Mouse (Mus musculus) MEL-GATA-1-ER (cell line): Measurements from ENCODE around the gene Caprin1.

Source experiments
- DNase-seq: peaks from one replicate; pipeline ENCODE4 v3.0.0-alpha.2; 2012; ENCODE audit warnings: low read depth; ENCODE audit errors: extremely low read depth

Caprin1 gene

DNA sequence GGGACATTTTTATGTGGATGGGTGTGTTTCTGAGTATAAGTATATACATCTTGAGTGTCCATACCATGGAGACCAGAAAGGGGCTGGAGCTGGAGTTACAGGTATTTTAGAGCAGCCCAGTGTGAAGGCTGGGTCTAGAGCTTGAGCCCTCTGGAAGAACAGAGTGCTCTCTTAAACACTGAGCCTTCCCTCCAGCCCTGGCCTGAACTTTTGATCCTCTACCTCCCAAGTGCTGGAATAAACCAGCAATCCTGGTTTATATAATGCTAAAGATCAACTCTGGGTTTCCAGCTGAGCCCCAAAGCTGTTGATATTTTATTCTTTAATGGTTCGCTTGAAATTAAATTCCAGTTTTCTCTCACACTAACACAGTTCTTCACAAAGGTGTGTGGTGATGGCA lies 5.0 kb upstream of the Caprin1 start:
- DNase-seq, result no peak

DNA sequence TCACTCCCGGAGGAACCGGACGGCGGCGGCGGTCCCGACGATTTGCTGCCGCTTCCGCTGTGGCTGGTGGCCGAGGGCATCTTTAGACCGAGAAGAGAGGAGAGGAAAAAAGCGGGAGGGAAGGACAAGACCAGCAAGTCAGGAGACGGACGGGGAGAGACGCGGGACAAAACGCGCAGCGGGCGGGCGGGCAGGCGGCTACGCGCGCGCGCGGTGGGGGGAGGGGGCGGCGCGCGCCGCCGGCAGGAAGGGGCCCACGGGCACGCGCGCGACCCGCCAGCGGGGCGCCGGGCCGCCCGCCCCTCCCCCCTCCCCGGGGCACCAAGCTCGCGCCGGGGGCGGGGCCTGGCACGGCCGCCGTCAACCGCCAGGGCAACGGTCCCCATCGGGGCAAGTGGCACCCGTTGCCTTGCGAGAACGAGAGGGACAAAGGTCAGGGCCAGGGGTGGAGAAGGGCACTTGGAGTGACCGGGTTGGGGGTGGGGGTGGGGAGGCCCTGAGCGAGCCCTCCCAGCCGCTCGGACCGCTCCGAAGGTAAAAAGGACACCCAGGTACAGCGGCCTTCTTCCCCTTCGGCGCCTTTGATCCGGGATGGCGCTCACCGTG lies 485 bp downstream of the Caprin1 start:
- peak; percentile 28 for DNase-seq

DNA sequence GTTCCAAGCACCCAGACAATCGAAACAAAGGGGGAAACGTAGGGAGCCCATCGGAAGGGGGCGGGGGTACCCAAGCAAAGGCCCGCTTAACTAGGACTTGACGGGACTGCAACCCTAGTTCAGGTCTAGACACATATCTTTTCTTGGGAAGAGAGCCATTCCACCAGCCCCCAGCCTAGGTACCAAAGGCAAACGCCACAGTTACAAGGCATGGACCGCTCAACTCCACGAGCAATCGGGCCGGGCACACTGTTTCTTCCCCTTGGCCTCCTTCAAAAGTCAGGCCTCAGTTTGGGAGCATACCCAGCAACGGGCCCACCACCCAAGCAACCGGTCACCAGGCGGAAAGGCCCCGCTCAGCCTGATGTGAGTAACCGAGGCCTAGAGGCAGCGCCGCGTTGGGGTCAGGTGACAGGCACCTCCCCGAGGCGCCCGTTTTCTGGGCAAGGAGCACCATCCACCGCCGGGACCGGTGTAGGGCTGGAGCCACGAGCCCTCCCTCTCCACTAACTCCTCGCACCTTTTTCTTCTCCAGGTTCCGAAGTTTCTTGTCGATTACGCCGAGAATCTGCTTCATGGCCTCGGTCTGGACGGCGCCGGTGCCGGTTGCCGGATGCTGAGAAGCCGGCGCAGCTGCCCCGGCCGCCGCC lies 1.1 kb downstream of the Caprin1 start:
- DNase-seq, result peak; percentile 26

DNA sequence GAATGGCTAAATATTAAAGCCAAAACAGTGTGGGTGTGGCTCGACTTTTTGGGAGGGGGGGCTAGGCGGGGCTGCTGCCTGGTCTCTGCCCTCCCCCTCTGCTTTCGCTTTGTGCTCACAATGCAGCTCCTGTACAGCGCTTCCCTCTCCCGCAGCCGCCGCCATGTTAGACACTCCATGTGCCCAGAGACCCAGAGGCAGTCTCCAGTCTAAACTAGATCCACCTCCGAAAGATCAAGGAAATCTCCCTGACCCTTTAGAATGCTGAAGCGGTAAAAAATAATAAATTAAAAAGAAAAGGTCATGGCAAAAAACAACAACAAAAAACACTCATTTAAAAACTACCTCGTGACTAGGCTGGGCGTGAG lies 1.6 kb downstream of the Caprin1 start:
- DNase-seq, result peak; percentile 57

DNA sequence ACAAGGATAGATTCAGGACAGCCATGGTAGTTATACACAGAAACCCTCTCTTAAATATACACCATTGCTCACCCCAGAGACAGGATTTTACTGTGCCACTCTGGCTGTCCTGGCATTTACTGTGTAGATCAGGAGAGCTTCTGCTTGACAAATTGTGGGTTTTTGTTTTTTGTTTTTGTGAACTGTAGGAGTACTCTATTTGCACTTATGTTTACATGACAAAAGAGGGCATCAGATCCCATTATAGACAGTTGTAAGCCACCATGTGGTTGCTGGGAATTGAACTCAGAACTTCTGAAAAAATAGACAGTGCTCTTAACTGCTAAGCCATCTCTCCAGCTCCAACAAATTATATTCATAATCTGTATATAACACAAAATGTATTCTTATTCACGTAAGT lies 5.4 kb downstream of the Caprin1 start:
- no peak for DNase-seq

DNA sequence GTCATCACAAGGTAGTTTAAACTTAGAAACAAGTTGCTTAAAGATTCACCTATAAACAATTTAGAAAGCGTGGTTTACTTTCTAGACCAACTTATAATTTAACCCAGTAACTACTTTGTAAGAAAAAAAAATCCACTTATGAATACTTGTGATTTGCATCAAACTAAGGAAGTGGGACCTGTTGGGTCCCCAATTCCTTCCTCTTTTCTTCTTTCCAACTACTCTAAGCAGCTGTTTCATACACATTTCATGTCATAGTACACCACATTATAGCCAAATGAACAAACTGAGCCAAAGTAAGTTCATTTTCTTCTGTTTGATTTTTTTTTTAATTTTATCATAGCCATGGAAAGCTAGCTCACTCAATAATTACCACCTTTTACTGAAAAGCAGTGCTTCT lies 11.7 kb downstream of the Caprin1 start:
- no peak for DNase-seq

DNA sequence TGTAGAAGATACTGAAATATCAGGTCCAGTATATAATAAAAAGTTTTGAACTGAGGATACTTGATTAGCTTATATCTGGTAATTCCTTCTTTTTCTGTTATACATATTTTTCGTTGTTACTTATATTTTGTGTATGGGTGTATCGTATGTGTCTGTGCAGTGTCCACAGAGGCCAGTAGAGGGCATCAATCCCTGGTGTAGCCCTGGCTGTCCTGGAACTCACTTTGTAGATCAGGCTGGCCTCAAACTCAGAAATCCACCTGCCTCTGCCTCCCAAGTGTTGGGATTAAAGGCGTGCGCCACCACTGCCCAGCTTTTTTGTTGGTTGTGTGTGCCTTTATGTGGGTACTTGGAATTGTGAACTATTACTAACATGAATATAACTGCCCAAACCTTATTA lies 12.8 kb downstream of the Caprin1 start:
- DNase-seq, result no peak

DNA sequence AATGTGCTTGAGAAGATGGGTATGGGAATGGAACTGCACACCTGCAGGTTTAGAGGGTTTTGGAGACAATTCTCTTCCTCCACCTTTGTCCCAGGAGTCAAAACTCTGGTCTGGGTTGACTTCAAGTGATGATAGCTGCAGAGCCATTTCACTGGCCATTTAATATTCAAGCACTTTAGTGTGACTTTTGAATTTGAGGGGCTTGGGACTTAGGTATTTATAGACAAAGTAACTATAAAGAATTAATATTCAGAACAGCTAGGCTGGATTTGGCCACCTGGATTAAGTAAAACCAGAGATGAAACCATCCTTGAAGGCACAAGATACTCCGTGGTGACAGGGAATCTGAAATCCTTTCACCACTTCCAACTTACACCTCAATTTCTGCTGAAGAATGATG lies 35.0 kb downstream of the Caprin1 start:
- no peak for DNase-seq

DNA sequence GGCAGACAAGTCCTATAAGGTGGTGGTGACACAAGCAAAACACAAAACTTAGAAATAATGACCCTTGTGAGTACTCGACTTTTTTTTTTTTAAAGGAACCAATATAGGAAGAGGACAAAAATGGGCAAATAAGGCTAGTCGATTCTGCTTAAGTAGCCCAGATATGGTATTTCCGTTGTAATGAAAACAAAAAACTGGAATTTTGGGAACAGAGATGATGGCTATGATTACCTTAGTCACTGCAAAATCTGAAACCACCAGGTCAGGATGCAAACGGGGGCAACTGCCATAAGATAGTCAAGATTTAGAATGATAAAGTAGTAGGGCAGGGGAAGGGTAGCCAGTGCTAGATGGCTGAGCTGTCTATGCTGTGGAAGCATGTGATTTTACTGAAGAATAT lies 35.5 kb downstream of the Caprin1 start:
- DNase-seq, result no peak

DNA sequence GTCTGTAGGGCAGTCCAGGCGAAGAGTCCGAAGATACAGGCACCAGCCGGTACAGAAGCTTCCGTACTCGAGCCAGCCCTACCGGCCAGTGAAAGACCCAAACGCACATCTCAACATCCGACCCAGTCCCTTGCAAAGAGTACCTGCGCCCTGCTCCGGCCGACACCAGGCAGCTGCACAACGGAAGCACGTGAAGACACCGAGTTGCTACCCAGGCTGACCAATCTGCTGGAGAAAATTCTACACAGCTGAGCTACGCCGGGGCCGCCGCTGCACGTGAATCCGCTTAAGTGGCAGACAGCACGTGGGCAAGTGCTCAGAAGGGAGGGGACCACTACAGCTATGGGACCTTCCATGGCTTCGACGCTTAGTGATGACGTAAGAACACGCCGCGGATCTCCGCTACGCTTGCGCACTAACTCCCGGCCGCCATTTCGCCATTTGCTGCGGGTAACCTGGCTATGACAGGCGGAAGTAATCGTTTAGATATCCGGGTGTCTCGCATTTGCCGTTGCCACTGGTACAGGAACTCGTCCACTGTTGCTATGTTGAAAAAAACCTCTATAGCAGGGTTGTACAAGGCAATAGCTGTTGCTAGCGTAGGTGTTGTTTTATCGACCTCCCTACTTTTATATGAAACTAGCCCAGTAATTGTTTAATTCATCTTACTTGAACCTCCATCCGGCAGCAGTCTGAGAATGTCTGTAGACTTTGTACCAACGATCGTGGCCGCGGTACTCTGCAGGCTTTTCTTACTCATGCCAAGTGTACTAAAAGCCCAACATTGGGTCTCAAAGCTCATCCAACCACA lies 36.3 kb downstream of the Caprin1 start, which contains the start of gene Nat10:
Gene Nat10, minus strand, starts transcription at position 365 of the 811 bp plus-strand sequence.
- peak; percentile 96 for DNase-seq

DNA sequence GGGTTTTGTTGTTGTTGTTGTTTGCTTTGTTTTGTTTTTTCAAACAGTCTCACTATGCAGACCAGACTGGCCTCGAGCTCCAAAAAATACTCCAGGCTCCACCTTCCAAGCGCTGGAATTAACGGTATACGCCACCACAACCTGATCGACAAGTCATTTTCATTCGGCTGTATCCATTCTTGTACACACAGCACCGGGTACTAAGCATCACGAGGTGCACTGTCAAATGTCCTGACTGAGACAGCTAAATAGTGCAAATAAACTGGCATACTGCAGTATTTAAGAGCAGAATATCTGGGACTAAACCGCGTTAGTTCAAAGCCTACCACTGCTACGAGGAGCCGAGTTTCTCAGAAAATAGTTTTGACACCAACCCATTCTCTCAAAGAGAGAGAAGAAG lies 37.0 kb downstream of the Caprin1 start:
- DNase-seq, result peak; percentile 39

DNA sequence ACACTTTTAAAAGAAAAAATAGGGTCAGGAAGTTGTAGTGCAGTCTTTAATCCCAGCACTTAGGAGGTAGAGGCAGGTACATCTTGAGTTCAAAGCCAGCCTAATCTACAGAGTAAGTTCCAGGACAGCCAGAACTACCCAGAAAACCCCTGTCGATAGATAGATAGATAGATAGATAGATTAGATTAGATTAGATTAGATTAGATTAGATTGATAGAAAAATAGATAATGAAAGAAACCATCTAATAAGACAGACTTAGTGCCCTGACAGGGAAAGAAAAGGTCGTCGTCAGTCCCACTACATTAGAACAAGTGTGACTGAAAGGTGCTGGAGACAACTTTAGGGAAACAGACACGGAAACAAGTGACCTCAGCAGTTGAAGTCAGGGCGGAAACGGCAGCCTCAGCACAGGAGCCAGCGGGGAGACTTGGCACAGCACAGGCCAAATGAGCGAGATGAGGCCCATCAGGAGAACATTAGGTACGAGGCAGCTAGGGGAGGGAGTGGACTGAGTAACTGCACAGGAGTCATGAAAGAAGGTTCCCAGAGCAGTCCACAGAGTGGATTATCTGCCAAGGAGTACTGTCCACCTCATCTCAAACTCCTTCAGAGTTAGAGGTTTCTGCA lies 41.9 kb downstream of the Caprin1 start:
- no peak for DNase-seq

DNA sequence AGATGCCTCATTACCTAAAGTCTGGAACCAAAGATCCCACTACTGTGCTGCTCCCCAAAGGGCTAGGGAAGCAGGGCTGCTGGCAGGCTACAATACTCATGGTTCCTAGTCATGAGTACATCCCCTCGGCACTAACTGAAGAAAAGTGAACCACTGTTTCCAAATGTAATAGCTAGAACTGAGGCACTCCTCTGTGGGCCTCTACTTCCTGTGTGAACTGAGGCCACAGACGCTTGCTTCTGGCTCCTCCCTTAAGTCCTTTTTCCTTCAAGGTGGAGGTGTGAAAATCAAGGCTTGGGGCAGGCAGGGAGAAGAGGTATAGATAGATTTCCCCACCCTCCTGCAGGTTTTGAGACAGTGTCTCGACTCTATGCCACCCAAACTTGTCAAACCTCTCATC lies 42.8 kb downstream of the Caprin1 start:
- no peak for DNase-seq

DNA sequence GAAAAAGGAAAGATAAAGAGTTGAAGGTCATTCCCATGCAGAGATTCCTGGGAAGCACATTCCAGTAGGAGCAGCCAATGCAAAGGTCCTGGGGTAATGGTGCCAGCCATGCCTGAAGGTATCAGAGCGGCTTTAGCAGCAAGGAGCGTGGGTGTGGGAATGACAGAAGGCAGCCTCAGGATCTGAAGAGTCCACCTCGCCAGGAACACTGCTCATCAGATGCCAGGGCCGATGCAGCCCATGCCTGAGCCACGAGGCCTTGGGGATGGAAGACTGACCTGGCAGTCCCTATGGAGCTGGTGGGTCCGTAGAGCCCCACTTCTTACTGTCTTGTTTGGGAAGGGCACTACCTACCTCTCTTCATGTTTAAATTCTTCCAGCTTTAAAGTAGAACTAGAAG lies 45.7 kb downstream of the Caprin1 start:
- DNase-seq, result no peak

DNA sequence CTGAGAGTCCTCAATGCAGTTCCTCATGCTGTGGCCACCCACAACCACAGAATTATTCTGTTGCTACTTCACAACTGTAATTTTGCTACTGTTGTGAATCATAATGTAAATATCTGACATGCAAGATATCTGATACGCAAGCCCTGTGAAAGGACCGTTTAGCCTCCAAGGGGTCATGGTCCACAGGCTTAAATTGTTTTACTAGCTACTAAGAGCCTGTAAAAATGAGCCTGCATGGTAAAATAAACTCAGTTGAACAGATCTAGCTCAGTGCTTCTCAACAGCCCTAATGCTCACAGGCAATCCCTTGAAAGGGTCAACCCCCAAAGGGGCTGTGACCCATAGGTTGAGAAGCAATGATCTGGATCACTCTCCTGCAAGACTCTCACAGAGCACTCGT lies 48.4 kb downstream of the Caprin1 start:
- DNase-seq, result no peak

DNA sequence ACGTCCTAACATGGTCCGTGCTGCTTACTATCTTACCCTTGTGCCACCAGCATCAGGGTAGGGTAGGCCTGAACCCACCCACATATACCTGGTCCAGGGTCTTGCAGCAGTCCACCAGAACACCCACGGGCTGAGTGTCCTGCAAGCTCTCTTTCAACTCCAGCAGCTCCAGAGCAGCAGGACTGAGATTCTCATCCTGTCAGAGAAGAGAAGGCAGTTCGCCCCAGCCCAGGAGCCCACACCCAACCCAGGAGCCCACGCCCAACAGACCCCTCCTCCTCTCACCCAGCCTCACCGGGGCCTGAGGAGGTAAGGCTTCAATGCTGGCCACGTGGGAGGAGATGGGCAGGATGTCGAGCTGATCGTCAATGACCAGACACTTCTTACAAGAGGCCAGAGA lies 49.6 kb downstream of the Caprin1 start:
- DNase-seq, result no peak

DNA sequence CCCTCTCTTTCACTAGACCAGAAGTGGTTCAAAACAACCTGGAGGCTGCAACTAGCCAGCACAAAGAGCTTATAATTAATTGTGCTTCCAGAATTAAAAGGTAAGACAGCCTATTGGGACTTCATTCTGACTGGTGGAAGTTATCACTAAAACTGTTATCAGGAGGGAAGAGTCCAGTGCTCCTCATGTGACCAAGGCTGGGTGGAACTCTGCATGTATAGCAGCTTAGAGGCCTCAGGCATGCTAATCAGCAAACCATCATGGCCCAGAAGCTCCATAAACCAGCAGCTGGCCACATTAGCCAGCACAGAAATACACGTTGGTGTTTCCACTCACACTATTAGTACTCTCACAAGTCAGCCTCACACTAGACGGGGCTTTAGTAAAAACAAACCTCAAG lies 50.7 kb downstream of the Caprin1 start:
- DNase-seq, result no peak

DNA sequence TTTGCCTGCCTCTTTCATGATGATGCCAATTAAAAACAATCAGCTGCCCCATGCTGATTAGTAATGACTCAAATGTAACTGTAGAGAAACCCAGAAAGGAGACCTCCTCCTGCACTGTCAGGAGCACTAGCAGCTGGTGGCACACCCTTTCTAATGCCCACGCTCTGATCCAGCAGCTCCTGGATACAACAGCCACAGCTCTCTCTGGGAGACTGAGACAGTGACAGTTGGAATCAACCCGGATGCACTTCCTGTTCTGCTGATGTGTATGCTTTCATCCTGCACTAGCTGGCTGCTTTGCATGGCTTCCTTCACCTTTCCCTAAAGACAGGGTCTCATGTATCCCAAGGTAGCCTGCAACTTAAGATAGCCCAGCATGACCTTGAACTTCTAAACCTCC lies 51.4 kb downstream of the Caprin1 start:
- no peak for DNase-seq

DNA sequence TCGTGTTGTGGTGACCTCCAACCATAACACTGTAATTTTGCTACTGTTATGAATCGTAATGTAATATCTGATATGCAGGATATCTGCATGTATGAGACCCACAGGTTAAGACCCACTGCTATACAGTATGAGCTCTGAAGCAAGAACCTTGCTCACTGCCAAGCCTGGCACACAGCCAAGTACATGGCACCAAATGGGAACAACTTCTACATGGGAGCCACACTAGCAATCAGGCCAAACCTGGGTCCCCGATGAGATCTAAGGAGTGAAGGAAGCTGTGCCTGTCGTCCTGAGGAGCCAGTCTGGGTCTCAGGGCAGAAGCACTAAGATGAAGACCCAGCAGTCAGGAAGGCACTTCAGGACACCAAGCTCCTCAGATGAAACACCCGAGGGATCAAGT lies 52.0 kb downstream of the Caprin1 start:
- DNase-seq, result no peak

DNA sequence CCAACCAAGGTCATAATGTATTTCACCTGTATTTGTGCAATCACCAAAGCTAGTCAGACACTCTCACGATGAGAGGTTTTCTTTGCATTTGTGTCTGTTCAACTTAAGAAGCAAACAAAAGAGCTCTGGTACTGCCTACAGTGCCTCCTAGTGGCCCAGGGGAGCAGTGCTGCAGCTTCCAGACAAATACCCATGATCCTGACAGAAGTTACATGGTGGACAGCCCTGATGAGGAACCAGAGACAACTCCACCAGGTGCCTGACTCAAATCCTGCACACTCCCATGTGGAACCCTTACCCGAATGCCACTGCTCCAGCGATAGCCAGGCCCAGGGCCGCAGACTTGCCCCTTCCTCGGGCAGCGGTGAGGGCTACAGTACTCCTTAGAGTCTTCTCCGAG lies 53.5 kb downstream of the Caprin1 start:
- DNase-seq, result no peak

DNA sequence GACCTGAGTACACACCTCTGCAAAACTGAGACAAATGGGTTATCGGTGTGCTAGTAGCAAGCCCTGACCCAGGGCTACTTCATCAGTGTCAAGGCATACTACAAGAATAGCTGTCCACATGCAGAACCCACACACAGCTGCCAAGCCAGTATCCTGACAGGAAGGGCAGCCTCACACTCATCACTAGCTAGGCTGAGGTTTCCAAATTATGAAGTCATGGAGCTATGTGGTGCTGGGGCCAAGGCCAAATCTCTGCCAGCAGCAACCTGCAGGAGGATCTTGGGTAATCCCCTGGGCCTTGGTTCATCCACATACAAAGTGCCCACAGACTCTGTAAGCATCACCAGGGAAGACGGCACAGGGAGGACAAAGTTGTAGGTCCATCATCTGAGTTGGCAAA lies 53.9 kb downstream of the Caprin1 start:
- DNase-seq, result no peak

DNA sequence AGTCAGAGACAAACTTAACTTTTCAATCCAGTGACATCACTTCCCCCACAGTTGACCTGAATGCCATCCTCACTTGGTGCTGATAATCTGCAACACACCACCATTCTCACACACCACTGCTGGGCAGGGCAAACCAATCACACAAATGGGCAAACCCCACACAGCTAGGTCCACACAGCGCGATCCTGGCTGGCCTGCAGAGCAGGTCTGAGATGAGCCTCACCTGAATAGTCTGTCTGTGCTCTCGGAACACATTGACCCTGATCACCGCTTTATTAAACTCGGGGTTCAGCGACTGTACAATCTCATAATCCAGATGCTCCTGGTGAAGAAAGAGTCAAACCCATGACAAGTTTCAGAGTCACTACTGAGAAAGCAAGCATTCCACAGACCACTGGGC lies 54.6 kb downstream of the Caprin1 start:
- DNase-seq, result no peak
